Mouse (Mus musculus): ENCODE data around the gene Tmem125. TPM values are rescaled to one million over a fixed set of nuclear protein-coding genes. Genes with fewer than 3 reads are reported as not detected.
A peak's percentile ranks its signal among the peaks of the same experiment; 100 is the strongest.

Gene Tmem125
- polyA plus RNA-seq, 1 experiment from 2014 or later: 0.88 TPM

DNA sequence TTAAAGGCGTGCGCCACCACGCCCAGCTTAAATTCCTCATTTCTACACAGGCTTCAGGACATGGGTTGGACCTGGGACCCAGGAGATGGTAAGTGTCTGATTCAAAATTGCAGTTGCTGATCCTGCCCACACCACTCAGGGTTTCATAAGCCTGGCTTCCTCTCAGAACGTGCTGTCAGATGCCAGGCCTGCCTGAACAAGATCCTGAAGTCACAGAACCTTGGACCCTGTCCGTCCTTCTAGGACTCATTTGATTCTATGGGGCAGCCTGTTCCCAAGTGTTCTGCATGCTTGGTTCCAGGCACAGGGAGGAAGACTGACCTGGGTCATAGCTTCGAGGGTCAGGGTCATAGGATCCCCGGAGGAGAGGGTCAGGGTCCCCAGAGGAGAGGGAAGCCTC is 10.2 kb downstream of the Tmem125 start:
- DNase-seq (no peak), ATAC-seq (ENCODE audit: low read depth) (no peak)
- Histone ChIP-seq H3K4me1 (replicated peaks) (no peaks in the 10 kb centered on the region), H3K27me3 (no peaks in the 10 kb centered on the region), H3K36me3 (no peaks in the 10 kb centered on the region), H3K9ac (no peak overlapping the region), H3K9me3 (replicated peaks) (no peaks in the 10 kb centered on the region), H3K27ac (no peak overlapping the region), H3K4me3 (replicated peaks) (no peak overlapping the region), H3K4me2 (no peak overlapping the region)
- WGBS (ENCODE audit: insufficient replicate concordance): 47% methylated on average over 7 of the region's 7 CpGs

DNA sequence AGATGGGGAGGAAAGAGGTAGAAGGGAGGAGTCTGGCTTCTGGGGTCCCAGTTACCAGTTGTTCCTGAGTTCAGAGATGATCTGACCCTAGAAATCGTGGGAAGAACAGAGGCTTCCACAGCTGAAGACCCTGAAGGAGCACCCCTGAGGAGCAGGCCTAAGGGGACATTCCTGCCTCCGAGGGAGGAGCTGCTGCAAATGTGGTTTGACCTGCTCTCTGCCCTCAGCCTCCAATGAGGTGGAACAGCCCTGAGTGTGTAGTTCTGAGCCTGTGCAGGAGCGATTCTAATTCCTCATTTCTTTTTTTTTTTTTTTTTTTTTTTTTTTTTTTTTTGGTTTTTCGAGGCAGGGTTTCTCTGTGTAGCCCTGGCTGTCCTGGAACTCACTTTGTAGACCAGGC is 10.7 kb downstream of the Tmem125 start:
- no peak overlapping the region for H3K27ac ChIP-seq
- WGBS (ENCODE audit: insufficient replicate concordance): 28% methylated on average over 3 of the region's 4 CpGs

DNA sequence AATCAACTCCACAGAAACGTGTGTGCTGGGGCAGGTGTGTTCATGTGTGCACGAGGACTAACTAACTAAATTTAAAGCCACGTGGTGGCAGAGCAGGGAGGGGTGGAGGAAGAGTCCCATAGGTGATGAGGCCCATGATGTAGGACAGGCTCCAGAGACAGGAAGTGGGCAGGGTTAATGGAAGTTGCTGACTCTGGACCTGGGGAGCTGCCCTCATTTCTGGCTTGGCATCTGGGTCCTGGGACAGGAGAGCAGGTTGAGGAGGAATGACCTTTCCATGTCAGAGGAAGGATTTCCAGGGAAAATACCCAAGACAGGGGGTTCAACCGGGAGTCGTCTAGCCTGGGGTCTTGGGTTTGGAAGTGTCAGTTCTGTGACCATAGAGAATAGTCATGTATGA is 11.2 kb downstream of the Tmem125 start:
- no peaks in the 10 kb centered on the region for H3K36me3 ChIP-seq
- H3K9me3 ChIP-seq (replicated peaks): no peaks in the 10 kb centered on the region
- ATAC-seq (ENCODE audit: low read depth): no peak
- no peaks in the 10 kb centered on the region for H3K4me1 ChIP-seq (replicated peaks)
- H3K9ac ChIP-seq: no peak overlapping the region
- H3K27ac ChIP-seq: no peak overlapping the region
- no peaks in the 10 kb centered on the region for H3K27me3 ChIP-seq
- H3K4me2 ChIP-seq: no peak overlapping the region
- DNase-seq: no peak
- no peak overlapping the region for H3K4me3 ChIP-seq (replicated peaks)
- 51% methylated on average over 5 of the region's 5 CpGs for WGBS (ENCODE audit: insufficient replicate concordance)

More for the DNA sequence above, 10.7 kb downstream of the Tmem125 start:
- no peaks in the 10 kb centered on the region for H3K9me3 ChIP-seq (replicated peaks)
- no peak for ATAC-seq (ENCODE audit: low read depth)
- H3K9ac ChIP-seq: no peak overlapping the region
- H3K4me1 ChIP-seq (replicated peaks): no peaks in the 10 kb centered on the region
- no peaks in the 10 kb centered on the region for H3K36me3 ChIP-seq
- no peaks in the 10 kb centered on the region for H3K27me3 ChIP-seq
- no peak for DNase-seq
- no peak overlapping the region for H3K4me2 ChIP-seq
- no peak overlapping the region for H3K4me3 ChIP-seq (replicated peaks)

DNA sequence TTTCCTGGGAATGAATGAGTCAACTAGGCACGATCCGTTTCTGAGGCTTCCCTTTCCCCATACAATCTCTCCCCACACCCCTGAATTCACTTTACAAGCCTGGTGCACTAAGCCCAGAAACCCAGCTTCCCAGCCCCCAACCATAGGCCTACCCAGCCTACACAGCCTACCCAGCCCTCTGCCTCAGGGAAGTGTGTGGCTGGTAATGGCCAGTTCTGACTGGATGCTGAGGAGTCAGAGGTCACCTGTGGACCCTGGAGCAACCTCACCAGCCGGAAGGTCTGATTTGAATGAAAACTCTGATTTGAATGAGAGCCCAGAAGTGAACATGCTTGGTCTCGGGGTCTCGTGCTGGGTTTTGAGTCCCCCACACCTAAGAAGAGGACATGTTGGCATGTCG is 16.1 kb downstream of the Tmem125 start:
- WGBS (ENCODE audit: insufficient replicate concordance): 67% methylated on average over 6 of the region's 6 CpGs
- no peaks in the 10 kb centered on the region for H3K9me3 ChIP-seq (replicated peaks)
- H3K27ac ChIP-seq: no peak overlapping the region
- no peaks in the 10 kb centered on the region for H3K27me3 ChIP-seq
- H3K36me3 ChIP-seq: no peaks in the 10 kb centered on the region
- H3K4me1 ChIP-seq (replicated peaks): peaks cover 8% of the 10 kb centered on the region
- DNase-seq (no peak), ATAC-seq (ENCODE audit: low read depth) (no peak)
- no peak overlapping the region for H3K4me3 ChIP-seq (replicated peaks)
- no peak overlapping the region for H3K9ac ChIP-seq
- peak overlapping the region; percentile 40 for H3K4me2 ChIP-seq

DNA sequence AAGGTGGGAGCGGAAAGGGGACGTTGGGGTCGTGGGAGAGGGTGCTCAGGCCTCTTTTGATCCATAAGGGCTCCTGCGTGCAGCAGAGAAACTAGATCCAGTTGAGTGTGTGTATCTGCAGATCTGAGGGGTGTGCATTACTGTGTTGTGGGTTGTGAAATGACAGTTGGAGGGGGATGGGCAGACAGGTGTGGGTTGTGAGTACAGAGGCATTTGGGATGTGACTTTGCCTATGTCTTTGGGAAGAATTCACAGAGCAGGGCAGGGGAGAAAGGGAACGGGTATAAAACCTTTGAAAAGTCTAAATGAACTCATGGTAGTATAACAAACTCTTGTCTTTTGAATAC is 16.5 kb downstream of the Tmem125 start:
- H3K4me1 ChIP-seq (replicated peaks): peaks cover 8% of the 10 kb centered on the region
- H3K36me3 ChIP-seq: no peaks in the 10 kb centered on the region
- DNase-seq (no peak), ATAC-seq (ENCODE audit: low read depth) (peak; percentile 35; the same call in 1 of the 2 replicates)
- peak overlapping the region; percentile 12 for H3K4me3 ChIP-seq (replicated peaks)
- no peaks in the 10 kb centered on the region for H3K27me3 ChIP-seq
- H3K9me3 ChIP-seq (replicated peaks): no peaks in the 10 kb centered on the region
- H3K27ac ChIP-seq: peak overlapping the region; percentile 39; the same call in 1 of the 2 replicates
- H3K9ac ChIP-seq: no peak overlapping the region
- H3K4me2 ChIP-seq: peak overlapping the region; percentile 40
- 49% methylated on average over 5 of the region's 5 CpGs for WGBS (ENCODE audit: insufficient replicate concordance)

DNA sequence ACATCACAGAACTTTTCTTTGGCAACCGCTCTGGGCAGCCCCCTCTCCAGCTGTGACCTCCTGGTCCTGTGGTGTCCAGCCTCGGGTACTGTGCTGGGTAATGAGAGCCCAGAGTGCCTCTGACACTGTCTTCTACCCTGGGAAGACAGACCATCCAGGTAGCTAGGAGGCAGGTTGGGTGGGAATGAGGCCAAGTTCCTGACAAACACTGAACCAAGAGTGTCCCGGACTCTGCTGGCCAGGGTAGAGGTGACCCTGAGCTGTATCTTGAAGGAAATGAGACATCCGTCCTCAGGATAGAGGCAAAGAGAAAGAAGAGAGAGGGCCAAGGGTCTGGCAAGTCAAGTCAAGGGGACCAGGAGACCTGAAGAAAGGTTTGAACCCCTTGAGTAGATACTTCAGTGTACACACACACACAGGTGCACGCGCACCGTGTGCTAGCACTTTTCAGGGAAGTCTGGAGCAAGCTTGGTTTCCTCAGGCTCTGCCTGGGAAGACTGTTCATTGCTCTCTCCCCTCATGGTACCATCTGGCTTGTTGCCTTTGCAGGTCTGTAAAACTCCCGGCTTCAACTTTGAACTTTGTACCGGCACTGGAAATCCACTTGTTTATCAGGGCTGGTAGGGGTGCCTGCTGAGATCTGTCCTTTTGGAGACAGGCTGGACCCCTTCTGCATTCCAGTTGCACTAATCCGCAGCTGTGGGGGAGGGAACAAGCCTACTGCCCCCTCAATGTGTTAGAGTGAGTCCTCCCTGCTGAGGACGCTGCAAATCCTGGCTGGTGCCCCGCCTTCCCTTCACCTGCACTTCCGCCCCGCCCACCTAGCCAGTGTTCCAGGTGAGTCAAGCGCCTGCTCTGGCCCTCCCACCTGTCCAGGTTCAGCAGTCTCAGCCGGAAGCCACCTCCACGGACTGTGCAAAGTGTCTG is 17.2 kb downstream of the Tmem125 start, which contains the start of gene 2610528J11Rik:
TSS of gene 2610528J11Rik (plus strand) at position 592 of the 927 bp plus-strand sequence.
- Histone ChIP-seq H3K27ac (peak within 1 kb of the TSS; percentile 39), H3K4me3 (replicated peaks) (peak within 1 kb of the TSS; percentile 12), H3K9ac (no peak within 1 kb of the TSS), H3K27me3 (no peaks in the 10 kb centered on the region), H3K4me1 (replicated peaks) (peaks cover 8% of the 10 kb centered on the region), H3K9me3 (replicated peaks) (no peaks in the 10 kb centered on the region), H3K4me2 (peak within 1 kb of the TSS; percentile 40), H3K36me3 (no peaks in the 10 kb centered on the region)
- 51% methylated on average over 17 of the region's 17 CpGs for WGBS (ENCODE audit: insufficient replicate concordance)
- DNase-seq (no peak), ATAC-seq (ENCODE audit: low read depth) (peak; percentile 59)

DNA sequence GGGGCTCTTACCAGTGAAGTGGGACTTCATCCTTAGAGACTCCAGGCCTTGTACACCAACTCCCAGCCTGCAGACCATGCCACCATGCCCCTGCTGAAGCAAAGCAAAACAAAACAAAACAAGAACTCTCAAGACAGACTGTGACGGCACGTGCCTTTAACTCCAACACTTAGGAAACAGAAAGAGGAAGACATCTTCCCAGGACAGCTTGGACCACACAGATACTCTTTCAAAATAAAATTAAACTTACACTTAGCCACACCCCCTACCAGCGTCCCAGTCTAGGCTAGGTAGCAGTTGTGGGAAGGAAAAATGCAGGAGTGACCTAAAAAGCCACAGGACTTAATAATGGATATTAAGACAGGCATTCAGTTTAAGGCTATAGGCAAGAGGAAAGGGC is 18.1 kb downstream of the Tmem125 start:
- Histone ChIP-seq H3K36me3 (no peaks in the 10 kb centered on the region), H3K27ac (no peak overlapping the region), H3K9ac (no peak overlapping the region), H3K9me3 (replicated peaks) (no peaks in the 10 kb centered on the region), H3K27me3 (no peaks in the 10 kb centered on the region), H3K4me1 (replicated peaks) (peaks cover 8% of the 10 kb centered on the region), H3K4me3 (replicated peaks) (no peak overlapping the region), H3K4me2 (no peak overlapping the region)
- no peak for DNase-seq
- ATAC-seq (ENCODE audit: low read depth): no peak
- WGBS (ENCODE audit: insufficient replicate concordance): 37% methylated on average over 3 of the region's 3 CpGs

DNA sequence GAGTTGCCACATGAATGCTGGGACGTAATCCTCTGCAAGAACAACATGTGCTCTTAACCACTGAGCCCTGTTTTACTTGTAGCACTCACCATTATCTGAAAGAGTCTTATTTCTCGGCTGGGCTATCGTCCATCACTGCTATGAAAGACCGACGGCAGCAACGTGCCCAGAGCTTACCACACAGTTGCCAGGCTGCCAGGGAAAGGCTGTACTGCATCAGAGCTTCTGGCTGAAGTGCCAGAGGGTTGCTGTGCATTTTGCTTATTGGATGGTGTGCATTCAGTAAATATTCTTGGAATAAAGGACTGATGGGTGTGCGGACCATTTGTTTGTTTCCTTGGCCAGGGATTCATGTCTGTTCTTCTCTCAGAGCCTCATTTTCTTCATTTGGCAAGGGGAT is 19.9 kb downstream of the Tmem125 start:
- Histone ChIP-seq H3K4me2 (no peak overlapping the region), H3K4me3 (replicated peaks) (no peak overlapping the region), H3K27me3 (no peaks in the 10 kb centered on the region), H3K9me3 (replicated peaks) (no peaks in the 10 kb centered on the region), H3K27ac (no peak overlapping the region), H3K36me3 (no peaks in the 10 kb centered on the region), H3K4me1 (replicated peaks) (peaks cover 8% of the 10 kb centered on the region), H3K9ac (no peak overlapping the region)
- DNase-seq: no peak
- ATAC-seq (ENCODE audit: low read depth): no peak
- WGBS (ENCODE audit: insufficient replicate concordance): 73% methylated on average over 7 of the region's 7 CpGs

DNA sequence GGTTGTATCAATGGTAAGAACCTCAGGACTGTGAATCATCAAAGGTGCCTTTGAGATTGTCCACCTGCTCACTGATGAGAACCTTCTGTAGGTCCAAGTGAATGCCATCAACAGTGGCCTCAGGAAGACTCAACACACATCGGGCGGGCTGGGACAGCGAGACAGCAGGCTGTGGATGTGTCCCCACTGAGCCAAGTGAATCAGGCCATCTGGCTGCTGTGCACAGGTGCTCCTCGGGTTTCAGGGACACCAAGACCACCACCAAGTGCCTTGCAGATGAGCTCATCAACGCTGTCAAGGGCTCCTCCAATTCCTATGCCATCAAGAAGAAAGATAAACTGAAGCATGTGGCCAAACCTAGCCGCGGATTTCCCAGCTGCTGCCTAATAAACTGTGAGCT is 21.6 kb downstream of the Tmem125 start:
- no peak for ATAC-seq (ENCODE audit: low read depth)
- no peaks in the 10 kb centered on the region for H3K36me3 ChIP-seq
- no peak overlapping the region for H3K4me2 ChIP-seq
- H3K27ac ChIP-seq: no peak overlapping the region
- H3K4me3 ChIP-seq (replicated peaks): no peak overlapping the region
- no peak for DNase-seq
- peaks cover 11% of the 10 kb centered on the region for H3K4me1 ChIP-seq (replicated peaks)
- H3K9me3 ChIP-seq (replicated peaks): no peaks in the 10 kb centered on the region
- no peak overlapping the region for H3K9ac ChIP-seq
- 63% methylated on average over 7 of the region's 7 CpGs for WGBS (ENCODE audit: insufficient replicate concordance)
- H3K27me3 ChIP-seq: peaks cover 10% of the 10 kb centered on the region

DNA sequence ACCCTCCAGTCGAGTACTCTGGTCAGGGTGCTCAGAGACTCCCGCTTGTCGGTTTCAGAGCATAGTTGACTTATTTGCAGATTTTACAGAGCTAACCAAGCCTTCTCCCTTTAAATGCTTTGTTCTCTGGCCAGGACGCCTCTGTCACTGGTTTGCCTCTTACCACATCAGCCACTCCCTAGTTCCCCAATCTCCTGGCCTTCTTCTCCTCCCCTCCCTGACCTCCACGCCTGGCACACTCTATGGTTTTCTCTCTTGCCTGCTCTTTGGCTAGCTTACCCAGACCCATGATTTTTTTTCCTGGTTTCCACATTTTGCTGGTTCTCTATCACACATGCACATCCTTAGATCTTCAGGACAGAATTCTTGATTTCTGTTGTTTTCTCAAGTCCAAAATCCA is 25.6 kb downstream of the Tmem125 start:
- Histone ChIP-seq H3K9me3 (replicated peaks) (no peaks in the 10 kb centered on the region), H3K4me1 (replicated peaks) (peaks cover 12% of the 10 kb centered on the region), H3K27ac (no peak overlapping the region), H3K4me3 (replicated peaks) (no peak overlapping the region), H3K27me3 (peaks cover 27% of the 10 kb centered on the region), H3K4me2 (no peak overlapping the region), H3K36me3 (no peaks in the 10 kb centered on the region), H3K9ac (no peak overlapping the region)
- WGBS (ENCODE audit: insufficient replicate concordance): 52% methylated on average over 5 of the region's 5 CpGs
- DNase-seq (no peak), ATAC-seq (ENCODE audit: low read depth) (no peak)

DNA sequence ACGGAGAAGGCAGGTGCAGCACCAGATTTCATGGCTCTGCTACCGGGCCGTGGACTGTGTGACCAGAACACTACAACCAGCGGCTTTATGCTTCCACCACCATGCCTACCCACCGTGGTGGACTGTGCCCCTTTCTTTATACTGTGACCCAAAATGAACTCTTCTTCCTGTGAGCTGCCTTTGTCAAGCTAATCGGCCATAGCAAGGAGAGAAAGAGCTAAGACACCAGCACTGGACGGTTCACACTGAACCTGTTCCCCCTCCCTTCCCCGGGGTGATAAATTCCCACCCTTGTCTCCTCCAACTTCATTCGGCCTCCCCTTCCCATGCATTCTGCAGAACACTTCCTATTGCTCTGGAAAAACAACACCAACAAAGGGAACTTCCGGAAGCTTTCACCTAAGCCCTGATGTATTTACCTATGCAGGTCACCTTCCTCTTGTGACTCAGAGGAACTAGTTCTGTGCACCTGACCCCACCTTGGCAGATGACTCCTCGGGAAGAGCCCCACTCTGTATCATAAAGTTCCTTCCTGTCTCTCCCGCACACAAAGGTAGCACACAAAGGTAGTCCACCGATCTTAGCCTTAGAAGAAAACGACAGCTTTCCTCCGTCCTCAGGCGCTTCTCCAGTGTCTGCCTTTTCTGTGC is 26.2 kb downstream of the Tmem125 start:
- Histone ChIP-seq H3K27ac (no peak overlapping the region), H3K27me3 (peaks cover 27% of the 10 kb centered on the region), H3K4me1 (replicated peaks) (peaks cover 12% of the 10 kb centered on the region), H3K9me3 (replicated peaks) (no peaks in the 10 kb centered on the region), H3K9ac (no peak overlapping the region), H3K36me3 (no peaks in the 10 kb centered on the region), H3K4me2 (peak overlapping the region; percentile 2; the same call in 1 of the 2 replicates), H3K4me3 (replicated peaks) (no peak overlapping the region)
- ATAC-seq (ENCODE audit: low read depth): no peak
- 38% methylated on average over 16 of the region's 16 CpGs for WGBS (ENCODE audit: insufficient replicate concordance)
- DNase-seq: no peak
